Mouse (Mus musculus): ENCODE data around the gene Atn1. TPM values are rescaled to one million over a fixed set of nuclear protein-coding genes. Genes with fewer than 3 reads are reported as not detected.

Gene Atn1
- polyA plus RNA-seq, 1 experiment from 2014 or later, result 9.6 TPM

- H3K4me2 ChIP-seq (replicated peaks; ENCODE audit: low read depth, low read length), result no peak overlapping the region
- ATAC-seq, result no peak
- H3K27ac ChIP-seq (ENCODE audit: low read length), result no peak overlapping the region
- no peaks in the 10 kb centered on the region for H3K27me3 ChIP-seq (replicated peaks; ENCODE audit: insufficient read depth, low read length)
- DNase-seq (ENCODE audit: low spot score), result no peak
- 70% methylated on average over 2 of the region's 2 CpGs for WGBS
- H3K9me3 ChIP-seq (ENCODE audit: low read length), result no peaks in the 10 kb centered on the region
- no peak overlapping the region for H3K4me3 ChIP-seq (ENCODE audit: low read depth, low read length)
- no peaks in the 10 kb centered on the region for H3K4me1 ChIP-seq (ENCODE audit: insufficient read depth, low read depth, low read length)
- TF ChIP-seq CTCF (IDR thresholded peaks at IDR 0.05), result no peak
- TF ChIP-seq EP300 (IDR thresholded peaks at IDR 0.05), result no peak
- no peak overlapping the region for H3K9ac ChIP-seq (replicated peaks; ENCODE audit: low read depth)
- H3K36me3 ChIP-seq (ENCODE audit: insufficient read depth, low read length), result no peaks in the 10 kb centered on the region
Observed at GRCm38 (mm10) chr6:124796200-124796599, 39.9 kb upstream of the Atn1 start.

- H3K27ac ChIP-seq (ENCODE audit: low read length), result no peak overlapping the region
- DNase-seq (ENCODE audit: low spot score), result no peak
- no peak for ATAC-seq
- no peak overlapping the region for H3K9ac ChIP-seq (replicated peaks; ENCODE audit: low read depth)
- H3K9me3 ChIP-seq (ENCODE audit: low read length), result no peaks in the 10 kb centered on the region
- H3K36me3 ChIP-seq (ENCODE audit: insufficient read depth, low read length), result no peaks in the 10 kb centered on the region
- H3K27me3 ChIP-seq (replicated peaks; ENCODE audit: insufficient read depth, low read length), result no peaks in the 10 kb centered on the region
- no peak overlapping the region for H3K4me2 ChIP-seq (replicated peaks; ENCODE audit: low read depth, low read length)
- TF ChIP-seq CTCF (IDR thresholded peaks at IDR 0.05) (no peak), EP300 (IDR thresholded peaks at IDR 0.05) (no peak)
- WGBS, result 72% methylated on average over 4 of the region's 4 CpGs
- no peak overlapping the region for H3K4me3 ChIP-seq (ENCODE audit: low read depth, low read length)
- no peaks in the 10 kb centered on the region for H3K4me1 ChIP-seq (ENCODE audit: insufficient read depth, low read depth, low read length)
Observed at GRCm38 (mm10) chr6:124795781-124796180, 39.5 kb upstream of the Atn1 start.

- WGBS, result 75% methylated on average over 3 of the region's 3 CpGs
Observed at GRCm38 (mm10) chr6:124791911-124792310, 35.6 kb upstream of the Atn1 start.

GRCm38 (mm10) chr6:124790121-124790520 is 33.8 kb upstream of the Atn1 start:
- Histone ChIP-seq H3K4me1 (ENCODE audit: insufficient read depth, low read depth, low read length) (no peaks in the 10 kb centered on the region), H3K27me3 (replicated peaks; ENCODE audit: insufficient read depth, low read length) (no peaks in the 10 kb centered on the region), H3K4me3 (ENCODE audit: low read depth, low read length) (no peak overlapping the region), H3K9me3 (ENCODE audit: low read length) (no peaks in the 10 kb centered on the region), H3K27ac (ENCODE audit: low read length) (no peak overlapping the region), H3K9ac (replicated peaks; ENCODE audit: low read depth) (no peak overlapping the region), H3K36me3 (ENCODE audit: insufficient read depth, low read length) (no peaks in the 10 kb centered on the region), H3K4me2 (replicated peaks; ENCODE audit: low read depth, low read length) (no peak overlapping the region)
- ATAC-seq (no peak), DNase-seq (ENCODE audit: low spot score) (no peak)
- TF ChIP-seq CTCF (IDR thresholded peaks at IDR 0.05), result no peak
- no peak for TF ChIP-seq EP300 (IDR thresholded peaks at IDR 0.05)
- 42% methylated on average over 4 of the region's 4 CpGs for WGBS

More at GRCm38 (mm10) chr6:124791911-124792310, 35.6 kb upstream of the Atn1 start:
- Histone ChIP-seq H3K36me3 (ENCODE audit: insufficient read depth, low read length) (no peaks in the 10 kb centered on the region), H3K9ac (replicated peaks; ENCODE audit: low read depth) (no peak overlapping the region), H3K4me2 (replicated peaks; ENCODE audit: low read depth, low read length) (no peak overlapping the region), H3K27ac (ENCODE audit: low read length) (no peak overlapping the region), H3K9me3 (ENCODE audit: low read length) (no peaks in the 10 kb centered on the region), H3K27me3 (replicated peaks; ENCODE audit: insufficient read depth, low read length) (no peaks in the 10 kb centered on the region), H3K4me1 (ENCODE audit: insufficient read depth, low read depth, low read length) (no peaks in the 10 kb centered on the region), H3K4me3 (ENCODE audit: low read depth, low read length) (no peak overlapping the region)
- DNase-seq (ENCODE audit: low spot score), result no peak
- no peak for ATAC-seq
- TF ChIP-seq EP300 (IDR thresholded peaks at IDR 0.05) (no peak), CTCF (IDR thresholded peaks at IDR 0.05) (no peak)

GRCm38 (mm10) chr6:124789519-124789918 is 33.2 kb upstream of the Atn1 start:
- no peak overlapping the region for H3K4me3 ChIP-seq (ENCODE audit: low read depth, low read length)
- DNase-seq (ENCODE audit: low spot score) (no peak), ATAC-seq (no peak)
- H3K27me3 ChIP-seq (replicated peaks; ENCODE audit: insufficient read depth, low read length), result no peaks in the 10 kb centered on the region
- no peaks in the 10 kb centered on the region for H3K36me3 ChIP-seq (ENCODE audit: insufficient read depth, low read length)
- whole genome bisulfite sequencing, result 66% methylated on average over 4 of the region's 4 CpGs
- H3K27ac ChIP-seq (ENCODE audit: low read length), result no peak overlapping the region
- no peak overlapping the region for H3K9ac ChIP-seq (replicated peaks; ENCODE audit: low read depth)
- H3K4me2 ChIP-seq (replicated peaks; ENCODE audit: low read depth, low read length), result no peak overlapping the region
- H3K4me1 ChIP-seq (ENCODE audit: insufficient read depth, low read depth, low read length), result no peaks in the 10 kb centered on the region
- TF ChIP-seq EP300 (IDR thresholded peaks at IDR 0.05) (no peak), CTCF (IDR thresholded peaks at IDR 0.05) (no peak)
- H3K9me3 ChIP-seq (ENCODE audit: low read length), result no peaks in the 10 kb centered on the region

GRCm38 (mm10) chr6:124787722-124788121 is 31.4 kb upstream of the Atn1 start:
- Histone ChIP-seq H3K27ac (ENCODE audit: low read length) (no peak overlapping the region), H3K4me3 (ENCODE audit: low read depth, low read length) (no peak overlapping the region), H3K4me1 (ENCODE audit: insufficient read depth, low read depth, low read length) (no peaks in the 10 kb centered on the region), H3K9me3 (ENCODE audit: low read length) (no peaks in the 10 kb centered on the region), H3K27me3 (replicated peaks; ENCODE audit: insufficient read depth, low read length) (no peaks in the 10 kb centered on the region), H3K9ac (replicated peaks; ENCODE audit: low read depth) (no peak overlapping the region), H3K36me3 (ENCODE audit: insufficient read depth, low read length) (no peaks in the 10 kb centered on the region), H3K4me2 (replicated peaks; ENCODE audit: low read depth, low read length) (no peak overlapping the region)
- ATAC-seq (no peak), DNase-seq (ENCODE audit: low spot score) (no peak)
- TF ChIP-seq CTCF (IDR thresholded peaks at IDR 0.05), result no peak
- TF ChIP-seq EP300 (IDR thresholded peaks at IDR 0.05), result no peak
- WGBS, result 52% methylated on average over 10 of the region's 10 CpGs
